Mouse (Mus musculus): ENCODE data around the gene Pde4c. TPM values are rescaled to one million over a fixed set of nuclear protein-coding genes. Genes with fewer than 3 reads are reported as not detected.
A peak's percentile ranks its signal among the peaks of the same experiment; 100 is the strongest.

Gene Pde4c
- polyA plus RNA-seq, 1 experiment from 2014 or later, result not detected

- Histone ChIP-seq H3K9ac (no peak overlapping the region), H3K36me3 (no peaks in the 10 kb centered on the region), H3K27me3 (replicated peaks) (peaks cover 69% of the 10 kb centered on the region), H3K4me1 (no peaks in the 10 kb centered on the region), H3K27ac (replicated peaks) (no peak overlapping the region), H3K4me2 (no peak overlapping the region), H3K9me3 (no peaks in the 10 kb centered on the region), H3K4me3 (no peak overlapping the region)
- no peak for ATAC-seq (ENCODE audit: extremely low read depth, insufficient number of reproducible peaks, low FRiP score, low TSS enrichment)
- WGBS, result 74% methylated on average over 12 of the region's 12 CpGs
These were observed 696 bp downstream of the Pde4c start for GRCm38 (mm10) chr8:70724216-70724615.

GRCm38 (mm10) chr8:70725792-70726447, 2.4 kb downstream of the Pde4c start:
- Histone ChIP-seq H3K4me2 (no peak overlapping the region), H3K9me3 (no peaks in the 10 kb centered on the region), H3K9ac (no peak overlapping the region), H3K36me3 (no peaks in the 10 kb centered on the region), H3K27ac (replicated peaks) (no peak overlapping the region), H3K4me3 (no peak overlapping the region), H3K4me1 (peaks cover 6% of the 10 kb centered on the region), H3K27me3 (replicated peaks) (peaks cover 77% of the 10 kb centered on the region)
- ATAC-seq (ENCODE audit: extremely low read depth, insufficient number of reproducible peaks, low FRiP score, low TSS enrichment), result no peak
- WGBS, result 23% methylated on average over 14 of the region's 14 CpGs

GRCm38 (mm10) chr8:70726721-70727120, 3.2 kb downstream of the Pde4c start:
- Histone ChIP-seq H3K27me3 (replicated peaks) (peaks cover 82% of the 10 kb centered on the region), H3K27ac (replicated peaks) (no peak overlapping the region), H3K4me1 (peaks cover 6% of the 10 kb centered on the region), H3K4me3 (no peak overlapping the region), H3K4me2 (no peak overlapping the region), H3K9me3 (no peaks in the 10 kb centered on the region), H3K9ac (no peak overlapping the region), H3K36me3 (no peaks in the 10 kb centered on the region)
- no peak for ATAC-seq (ENCODE audit: extremely low read depth, insufficient number of reproducible peaks, low FRiP score, low TSS enrichment)
- 45% methylated on average over 11 of the region's 11 CpGs for WGBS

GRCm38 (mm10) chr8:70729808-70730475, 6.4 kb downstream of the Pde4c start:
- no peaks in the 10 kb centered on the region for H3K9me3 ChIP-seq
- no peak overlapping the region for H3K27ac ChIP-seq (replicated peaks)
- peaks cover 86% of the 10 kb centered on the region for H3K27me3 ChIP-seq (replicated peaks)
- WGBS, result 3% methylated on average over 34 of the region's 34 CpGs
- H3K4me3 ChIP-seq, result peak overlapping the region; percentile 44
- no peaks in the 10 kb centered on the region for H3K36me3 ChIP-seq
- H3K9ac ChIP-seq, result peak overlapping the region; percentile 66; the same call in 1 of the 2 replicates
- H3K4me2 ChIP-seq, result peak overlapping the region; percentile 65
- peaks cover 6% of the 10 kb centered on the region for H3K4me1 ChIP-seq
- no peak for ATAC-seq (ENCODE audit: extremely low read depth, insufficient number of reproducible peaks, low FRiP score, low TSS enrichment)

GRCm38 (mm10) chr8:70730956-70731355, 7.4 kb downstream of the Pde4c start:
- Histone ChIP-seq H3K36me3 (no peaks in the 10 kb centered on the region), H3K27me3 (replicated peaks) (peaks cover 84% of the 10 kb centered on the region), H3K27ac (replicated peaks) (no peak overlapping the region), H3K4me1 (peaks cover 6% of the 10 kb centered on the region), H3K4me3 (no peak overlapping the region), H3K4me2 (no peak overlapping the region), H3K9ac (no peak overlapping the region), H3K9me3 (no peaks in the 10 kb centered on the region)
- no peak for ATAC-seq (ENCODE audit: extremely low read depth, insufficient number of reproducible peaks, low FRiP score, low TSS enrichment)
- 74% methylated on average over 4 of the region's 4 CpGs for WGBS

GRCm38 (mm10) chr8:70737705-70738104, 14.2 kb downstream of the Pde4c start:
- Histone ChIP-seq H3K9me3 (no peaks in the 10 kb centered on the region), H3K4me2 (no peak overlapping the region), H3K36me3 (no peaks in the 10 kb centered on the region), H3K27me3 (replicated peaks) (peaks cover 59% of the 10 kb centered on the region), H3K4me3 (no peak overlapping the region), H3K27ac (replicated peaks) (no peak overlapping the region), H3K9ac (no peak overlapping the region), H3K4me1 (peaks cover 16% of the 10 kb centered on the region)
- no peak for ATAC-seq (ENCODE audit: extremely low read depth, insufficient number of reproducible peaks, low FRiP score, low TSS enrichment)
- 53% methylated on average over 5 of the region's 5 CpGs for WGBS

GRCm38 (mm10) chr8:70738211-70738610, 14.7 kb downstream of the Pde4c start:
- Histone ChIP-seq H3K4me1 (peaks cover 21% of the 10 kb centered on the region), H3K4me2 (no peak overlapping the region), H3K9me3 (no peaks in the 10 kb centered on the region), H3K27ac (replicated peaks) (no peak overlapping the region), H3K27me3 (replicated peaks) (peaks cover 59% of the 10 kb centered on the region), H3K36me3 (no peaks in the 10 kb centered on the region), H3K4me3 (no peak overlapping the region), H3K9ac (no peak overlapping the region)
- ATAC-seq (ENCODE audit: extremely low read depth, insufficient number of reproducible peaks, low FRiP score, low TSS enrichment), result no peak
- 47% methylated on average over 3 of the region's 3 CpGs for WGBS

- H3K9ac ChIP-seq, result no peak overlapping the region
- no peak overlapping the region for H3K4me3 ChIP-seq
- peaks cover 79% of the 10 kb centered on the region for H3K27me3 ChIP-seq (replicated peaks)
- ATAC-seq (ENCODE audit: extremely low read depth, insufficient number of reproducible peaks, low FRiP score, low TSS enrichment), result no peak
- H3K4me2 ChIP-seq, result no peak overlapping the region
- H3K9me3 ChIP-seq, result no peaks in the 10 kb centered on the region
- WGBS, result 40% methylated on average over 5 of the region's 5 CpGs
- H3K27ac ChIP-seq (replicated peaks), result no peak overlapping the region
- no peaks in the 10 kb centered on the region for H3K36me3 ChIP-seq
- peaks cover 33% of the 10 kb centered on the region for H3K4me1 ChIP-seq
These were observed 18.1 kb downstream of the Pde4c start for GRCm38 (mm10) chr8:70741661-70742060.

- ATAC-seq (ENCODE audit: extremely low read depth, insufficient number of reproducible peaks, low FRiP score, low TSS enrichment), result no peak
- WGBS, result 31% methylated on average over 11 of the region's 11 CpGs
- no peak overlapping the region for H3K27ac ChIP-seq (replicated peaks)
- H3K27me3 ChIP-seq (replicated peaks), result peaks cover 81% of the 10 kb centered on the region
- H3K4me1 ChIP-seq, result peaks cover 33% of the 10 kb centered on the region
- no peak overlapping the region for H3K4me2 ChIP-seq
- H3K36me3 ChIP-seq, result no peaks in the 10 kb centered on the region
- H3K9me3 ChIP-seq, result no peaks in the 10 kb centered on the region
- no peak overlapping the region for H3K9ac ChIP-seq
- H3K4me3 ChIP-seq, result no peak overlapping the region
These were observed 18.7 kb downstream of the Pde4c start for GRCm38 (mm10) chr8:70742176-70742575.

GRCm38 (mm10) chr8:70742981-70743655, 19.6 kb downstream of the Pde4c start:
- H3K4me3 ChIP-seq, result peak overlapping the region; percentile 43
- no peak overlapping the region for H3K27ac ChIP-seq (replicated peaks)
- peak overlapping the region; percentile 66 for H3K4me2 ChIP-seq
- H3K4me1 ChIP-seq, result peaks cover 33% of the 10 kb centered on the region
- WGBS, result 3% methylated on average over 38 of the region's 38 CpGs
- no peak for ATAC-seq (ENCODE audit: extremely low read depth, insufficient number of reproducible peaks, low FRiP score, low TSS enrichment)
- H3K27me3 ChIP-seq (replicated peaks), result peaks cover 81% of the 10 kb centered on the region
- H3K9ac ChIP-seq, result peak overlapping the region; percentile 51; the same call in 1 of the 2 replicates
- no peaks in the 10 kb centered on the region for H3K9me3 ChIP-seq
- no peaks in the 10 kb centered on the region for H3K36me3 ChIP-seq

- Histone ChIP-seq H3K36me3 (no peaks in the 10 kb centered on the region), H3K9ac (peak overlapping the region; percentile 72), H3K9me3 (no peaks in the 10 kb centered on the region), H3K4me2 (peak overlapping the region; percentile 66), H3K27ac (replicated peaks) (no peak overlapping the region), H3K4me3 (peak overlapping the region; percentile 43), H3K27me3 (replicated peaks) (peaks cover 84% of the 10 kb centered on the region), H3K4me1 (peaks cover 33% of the 10 kb centered on the region)
- ATAC-seq (ENCODE audit: extremely low read depth, insufficient number of reproducible peaks, low FRiP score, low TSS enrichment), result no peak
- 5% methylated on average over 48 of the region's 48 CpGs for WGBS
These were observed 20.4 kb downstream of the Pde4c start for GRCm38 (mm10) chr8:70743656-70744590.
